Mouse (Mus musculus) CD4-positive naive resting alpha-beta T cell, adult 76 days (primary cell): ENCODE data around the gene Ffar4. TPM values are rescaled to one million over a fixed set of nuclear protein-coding genes. Genes with fewer than 3 reads are reported as not detected.

ENCODE experiments used
- total RNA-seq: library from RNA; stranded (reverse); gene quantifications from one replicate; pipeline ENCODE4 v1.2.4, GENCODE M21; 2023

Gene Ffar4
- not detected for total RNA-seq

GRCm38 (mm10) chr19:38096858-38097758, at the start of gene Ffar4:
Gene Ffar4, plus strand, starts transcription at chr19:38097071.

GRCm38 (mm10) chr19:38054720-38055192, 42.1 kb upstream of the Ffar4 start, which contains the start of gene Cep55:
Gene Cep55, plus strand, starts transcription at chr19:38055011.

GRCm38 (mm10) chr19:38125219-38125610, 28.3 kb downstream of the Ffar4 start, which contains the start of gene Rbp4:
Gene Rbp4, minus strand, starts transcription at chr19:38125281.

GRCm38 (mm10) chr19:38132481-38132880, 35.6 kb downstream of the Ffar4 start, which contains the start of gene Pde6c:
Gene Pde6c, plus strand, starts transcription at chr19:38132781.

Other genes starting within 250 kb of the Ffar4 start
- 7.9 TPM for gene Myof, start 53.5 kb upstream of the Ffar4 start, total RNA-seq
- 0.62 TPM for gene Cep55, start 42.1 kb upstream of the Ffar4 start, total RNA-seq
- not detected for gene Rbp4, start 28.2 kb downstream of the Ffar4 start, total RNA-seq
- 0.21 TPM for gene Pde6c, start 35.7 kb downstream of the Ffar4 start, total RNA-seq
- gene Fra10ac1, start 127.1 kb downstream of the Ffar4 start, total RNA-seq = 18.3 TPM
- not detected for gene Lgi1, start 167.5 kb downstream of the Ffar4 start, total RNA-seq